Mouse (Mus musculus): ENCODE data around the gene BC004004. TPM values are rescaled to one million over a fixed set of nuclear protein-coding genes. Genes with fewer than 3 reads are reported as not detected.
"Not testable (repeated sequence)": the region's sequence is repeated elsewhere in the genome, so short reads cannot be mapped to it uniquely, and the experiment has no call there.

Gene BC004004
- total RNA-seq, 2 experiments from 2014 or later: 99.5 to 108 TPM

DNA sequence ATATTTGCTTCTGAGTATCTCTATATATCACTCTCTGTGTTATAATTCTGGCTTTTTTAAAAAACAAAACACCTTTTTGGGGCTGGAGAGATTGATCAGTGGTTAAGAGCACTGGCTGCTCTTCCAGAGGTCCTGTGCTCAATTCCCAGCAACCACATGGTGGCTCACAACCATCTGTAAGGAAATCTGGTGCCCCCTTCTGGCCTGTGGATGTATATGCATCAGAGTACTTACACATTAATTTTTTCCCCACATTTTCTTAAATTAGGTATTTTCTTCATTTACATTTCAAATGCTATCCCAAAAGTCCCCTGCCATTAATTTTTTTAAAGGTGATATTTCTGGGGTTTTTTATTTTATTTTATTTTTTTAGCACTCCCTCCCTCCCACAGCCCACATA is 44.7 kb downstream of the BC004004 start:
- intact Hi-C loops (cut with DNase I): no loop called here
- DNase-seq (ENCODE audit: extremely low spot score in 1 of 2, low spot score in 2 of 2): peak in 1 of 2 experiments; percentile 19

DNA sequence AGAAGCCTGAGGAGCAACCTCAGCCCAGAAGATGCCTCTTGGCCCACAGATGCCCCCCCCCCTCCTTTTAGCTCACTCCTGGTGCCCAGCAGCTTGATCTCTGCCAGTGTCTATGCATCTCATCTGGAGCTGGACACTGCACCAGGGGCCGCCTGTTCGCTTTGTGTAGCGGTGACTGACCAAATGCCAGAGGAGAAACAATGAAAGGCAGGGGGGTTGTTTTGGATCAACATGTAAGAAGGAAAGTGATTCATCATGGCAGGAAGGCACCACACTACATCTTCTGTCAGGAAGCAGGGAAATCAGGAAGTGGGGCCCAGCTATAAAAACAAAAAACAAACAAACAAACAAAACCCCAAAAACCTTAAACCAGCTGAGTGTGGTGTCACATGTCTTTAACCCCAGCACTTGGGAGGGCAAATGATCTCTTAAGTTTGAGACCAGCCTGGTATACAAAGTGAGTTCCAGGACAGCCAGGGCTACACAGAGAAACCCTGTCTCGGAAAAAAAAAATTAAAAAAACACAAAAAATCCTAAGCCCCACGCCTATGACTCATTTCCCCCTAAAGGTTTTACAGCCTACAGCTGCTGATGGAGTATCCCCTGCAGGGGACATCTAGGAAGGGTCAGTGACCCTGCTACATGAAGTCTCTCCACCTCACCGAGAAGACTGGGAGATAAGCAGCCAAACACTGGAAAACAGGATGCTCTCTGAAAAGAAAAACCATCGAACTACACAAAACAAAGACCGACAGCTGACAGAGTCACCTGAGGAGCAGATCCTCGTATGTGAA is 47.3 kb downstream of the BC004004 start:
- intact Hi-C loops (cut with DNase I): no loop called here

DNA sequence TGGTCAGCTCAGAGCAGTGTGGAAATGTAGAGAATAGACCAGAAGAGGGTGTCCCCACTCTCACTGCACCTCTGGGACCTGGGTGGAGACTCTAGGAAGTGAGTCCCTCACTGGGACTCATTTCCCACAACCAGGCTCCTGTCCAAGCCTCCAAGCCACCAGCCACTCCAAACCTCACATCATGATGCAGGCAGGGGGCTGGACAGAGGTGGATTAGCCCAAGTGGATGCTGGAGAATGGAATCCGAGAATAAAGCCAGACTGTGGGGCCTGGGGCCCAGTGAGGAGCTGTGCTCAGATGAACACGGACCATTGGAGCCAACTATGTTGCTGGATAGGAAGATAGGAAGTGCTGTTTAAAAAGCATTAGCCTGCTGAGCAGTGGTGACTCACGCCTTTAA is 48.3 kb downstream of the BC004004 start:
- intact Hi-C loops (cut with DNase I): no loop called here
- DNase-seq (ENCODE audit: extremely low spot score in 1 of 2, low spot score in 2 of 2): peak in 1 of 2 experiments; percentile 13

More for the DNA sequence above, 47.3 kb downstream of the BC004004 start:
- DNase-seq (ENCODE audit: extremely low spot score in 1 of 2, low spot score in 2 of 2): peak in 1 of 2 experiments; percentile 31

DNA sequence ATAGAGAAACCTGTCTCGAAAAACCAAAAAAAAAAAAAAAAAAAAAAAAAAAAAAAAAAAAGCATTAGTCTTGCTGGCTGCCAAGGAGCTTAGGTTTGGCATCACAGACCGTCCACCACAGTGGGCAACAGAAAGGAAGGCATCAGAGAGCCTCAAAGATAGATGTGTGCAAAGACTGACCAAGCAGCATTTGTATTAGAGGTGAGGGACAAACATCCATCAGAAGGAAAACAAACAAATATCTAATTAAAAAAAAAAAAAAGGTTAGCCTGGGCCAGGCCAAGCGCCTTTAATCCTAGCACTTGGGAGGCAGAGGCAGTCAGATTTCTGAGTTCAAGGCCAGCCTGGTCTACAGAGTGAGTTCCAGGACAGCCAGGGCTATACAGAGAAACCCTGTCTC is 48.8 kb downstream of the BC004004 start, which contains the start of gene Pi16:
Pi16 (plus strand) TSS at position 301 of the 400 bp plus-strand sequence.
- DNase-seq (ENCODE audit: extremely low spot score in 1 of 2, low spot score in 2 of 2); intact Hi-C loops (cut with DNase I): not testable (repeated sequence)

DNA sequence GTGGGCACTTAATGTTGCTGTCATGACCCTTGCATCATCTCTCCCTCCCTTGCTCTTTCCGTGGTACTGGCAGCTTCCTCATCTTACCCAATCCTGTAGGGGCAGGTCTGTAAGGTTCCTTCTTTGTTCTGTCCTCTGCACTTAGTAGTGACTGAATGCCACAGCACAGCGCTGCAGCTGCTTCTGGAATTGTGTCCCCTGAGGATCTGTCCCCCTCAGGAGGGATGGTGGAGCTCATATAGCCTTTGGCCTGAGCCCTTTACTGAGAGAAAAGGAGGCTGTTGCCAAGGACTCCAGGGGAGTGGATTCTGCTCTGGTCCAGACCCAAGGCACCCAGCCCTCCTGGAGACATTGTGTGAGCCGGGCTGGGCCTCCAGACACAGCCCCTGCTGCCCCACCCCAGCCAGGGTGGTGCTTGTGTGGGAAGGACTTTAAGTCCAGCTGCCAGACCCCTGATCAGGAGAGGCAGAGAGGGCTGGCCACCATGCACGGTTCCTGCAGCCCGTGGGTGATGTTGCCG is 50.2 kb downstream of the BC004004 start:
- intact Hi-C loops (cut with DNase I): no loop called here
- DNase-seq (ENCODE audit: extremely low spot score in 1 of 2, low spot score in 2 of 2): no peak

DNA sequence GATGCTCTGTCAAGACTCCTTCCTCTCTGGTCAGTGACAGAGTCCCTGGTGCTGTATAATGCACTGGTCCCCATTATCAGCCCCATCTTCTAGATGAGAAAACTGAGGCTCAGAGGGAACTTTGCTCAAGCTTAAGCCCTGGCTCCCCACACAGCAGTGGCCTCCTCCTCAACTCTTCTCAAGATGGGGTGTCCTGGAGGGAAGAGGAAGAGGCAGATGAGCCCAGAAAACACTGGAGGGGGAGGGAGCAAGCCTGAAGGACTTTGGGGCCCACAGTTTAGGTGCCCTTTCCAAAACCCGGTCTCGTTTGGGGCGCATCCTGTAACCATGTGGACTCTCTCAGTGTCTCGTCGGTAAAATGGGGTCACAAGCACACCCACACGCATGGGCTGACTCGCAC is 50.9 kb downstream of the BC004004 start:
- no peak for DNase-seq (ENCODE audit: extremely low spot score in 1 of 2, low spot score in 2 of 2)
- intact Hi-C loops (cut with DNase I): no loop called here

DNA sequence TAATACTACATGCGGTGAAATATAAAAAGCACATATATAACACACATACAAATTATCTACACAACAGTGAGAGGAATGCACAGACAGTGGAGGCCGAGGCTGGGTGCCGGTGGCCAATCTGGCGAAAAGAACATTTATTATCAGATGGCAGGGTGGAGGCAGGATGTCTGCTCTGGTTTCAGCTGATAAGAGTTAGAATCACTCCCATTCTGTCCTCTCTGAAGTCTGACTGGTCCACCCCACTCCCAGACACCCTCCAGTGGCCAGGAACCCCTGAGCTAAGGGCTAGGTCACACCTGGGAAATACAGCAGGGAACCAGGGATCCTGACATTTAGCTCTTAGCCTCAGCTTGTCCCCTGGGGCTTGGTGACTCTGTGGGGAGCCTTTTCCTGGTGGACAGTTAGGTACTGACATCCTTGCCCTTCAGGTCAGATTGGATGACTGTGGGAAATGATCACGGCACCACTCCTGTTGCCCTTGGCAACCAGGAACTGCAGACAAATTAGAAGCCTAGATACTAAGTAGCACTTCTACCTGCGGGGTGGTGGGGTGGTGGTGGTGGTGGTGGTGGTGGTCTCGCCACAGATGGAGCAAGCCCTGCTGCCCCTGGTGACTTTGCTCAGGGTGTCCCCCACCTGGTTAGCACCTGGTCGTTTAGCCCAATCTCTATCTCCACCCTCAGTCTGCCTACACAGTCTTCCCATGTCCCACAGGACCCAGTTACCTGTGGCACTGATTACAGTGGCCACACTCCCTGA is 51.5 kb downstream of the BC004004 start:
- no peak for DNase-seq (ENCODE audit: extremely low spot score in 1 of 2, low spot score in 2 of 2)
- intact Hi-C loops (cut with DNase I): no loop called here

DNA sequence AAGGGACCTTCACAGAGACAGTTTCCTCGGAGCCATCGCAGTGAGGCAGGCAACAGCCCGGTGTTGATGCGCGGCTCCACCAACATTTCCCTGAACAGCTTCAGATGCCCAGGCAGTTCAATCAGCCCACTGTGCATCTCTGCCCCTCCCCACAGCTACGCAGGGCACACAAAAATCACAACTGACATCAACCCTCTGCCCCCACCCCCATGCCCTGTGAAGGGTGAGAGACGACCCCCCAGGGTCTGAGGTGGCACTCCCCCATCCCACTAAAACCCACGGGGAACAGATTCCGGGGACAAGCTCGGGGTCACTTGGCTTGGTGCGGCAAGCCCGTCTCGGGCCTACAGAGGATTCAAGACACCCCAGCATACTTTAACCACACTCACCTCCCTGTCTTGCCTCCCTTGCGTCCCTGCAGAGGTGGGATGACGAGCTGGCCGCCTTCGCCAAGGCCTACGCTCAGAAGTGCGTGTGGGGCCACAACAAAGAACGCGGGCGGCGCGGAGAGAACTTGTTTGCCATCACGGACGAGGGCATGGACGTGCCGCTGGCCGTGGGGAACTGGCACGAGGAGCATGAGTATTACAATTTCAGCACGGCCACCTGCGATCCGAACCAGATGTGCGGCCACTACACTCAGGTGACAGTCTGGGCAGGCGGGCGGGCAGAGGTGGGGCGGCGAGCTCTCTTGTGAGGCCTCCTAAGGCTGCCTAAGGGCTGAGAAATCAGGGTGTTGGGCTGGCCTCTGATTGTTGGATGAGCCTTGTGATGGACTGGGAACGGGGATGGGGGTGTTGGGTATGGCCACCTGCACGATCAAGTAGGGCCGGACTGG is 53.4 kb downstream of the BC004004 start:
- intact Hi-C loops (cut with DNase I): no loop called here
- no peak for DNase-seq (ENCODE audit: extremely low spot score in 1 of 2, low spot score in 2 of 2)

DNA sequence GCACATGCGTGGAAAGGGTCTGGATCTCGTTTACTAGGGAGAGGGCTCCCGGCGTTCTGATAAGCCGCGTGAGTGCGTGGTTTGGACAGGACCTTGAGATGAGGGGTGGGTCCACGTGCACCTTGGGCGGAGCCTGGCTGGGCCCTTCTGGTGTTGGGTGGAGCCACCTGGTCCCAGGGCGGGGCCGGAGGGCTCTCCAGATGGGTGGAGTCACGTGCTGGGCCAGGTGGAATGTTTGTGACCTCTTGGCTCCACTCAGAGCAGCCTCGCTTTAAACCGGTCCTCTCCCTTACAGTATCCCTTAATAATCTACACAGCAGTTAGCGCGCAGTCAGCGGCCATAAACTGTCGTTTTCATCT is 54.0 kb downstream of the BC004004 start:
- intact Hi-C loops (cut with DNase I): no loop called here
- DNase-seq (ENCODE audit: extremely low spot score in 1 of 2, low spot score in 2 of 2): no peak

DNA sequence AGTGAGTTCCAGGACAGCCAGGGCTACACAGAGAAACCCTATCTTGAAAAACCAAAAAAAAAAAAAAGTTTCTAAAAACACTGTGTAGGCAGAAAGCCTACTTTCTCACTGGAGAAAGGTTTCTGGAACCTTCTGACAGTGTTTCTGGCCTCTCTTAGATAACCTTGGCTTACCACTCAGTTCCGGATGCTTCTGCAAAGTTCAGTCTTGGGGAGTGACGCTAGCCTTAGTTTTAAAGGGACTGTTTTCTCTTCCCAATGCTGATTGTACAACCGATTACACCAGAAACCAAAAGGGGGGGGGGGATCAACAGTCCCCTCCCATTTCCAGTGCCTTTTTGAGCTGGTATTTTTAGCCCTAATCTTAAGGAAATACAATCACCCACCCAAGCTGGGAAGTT is 55.0 kb downstream of the BC004004 start:
- intact Hi-C loops (cut with DNase I): no loop called here
- no peak for DNase-seq (ENCODE audit: extremely low spot score in 1 of 2, low spot score in 2 of 2)

DNA sequence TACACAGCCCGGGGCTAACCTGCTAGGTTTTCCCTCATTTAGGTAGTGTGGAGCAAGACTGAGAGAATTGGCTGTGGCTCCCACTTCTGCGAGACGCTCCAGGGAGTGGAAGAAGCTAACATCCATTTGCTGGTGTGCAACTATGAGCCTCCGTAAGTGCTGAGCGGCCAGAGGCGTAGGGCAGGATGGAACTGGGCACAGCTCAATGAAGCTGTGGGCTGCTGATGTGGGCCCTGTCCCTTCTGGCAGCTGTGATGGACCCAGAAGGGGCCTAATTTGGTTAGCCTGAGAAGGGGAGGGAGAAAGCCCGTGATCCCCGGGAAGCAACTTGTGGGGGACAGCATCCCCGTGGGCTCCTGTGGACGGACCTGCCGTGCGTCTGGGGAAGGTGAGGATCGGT is 57.2 kb downstream of the BC004004 start:
- intact Hi-C loops (cut with DNase I): no loop called here

DNA sequence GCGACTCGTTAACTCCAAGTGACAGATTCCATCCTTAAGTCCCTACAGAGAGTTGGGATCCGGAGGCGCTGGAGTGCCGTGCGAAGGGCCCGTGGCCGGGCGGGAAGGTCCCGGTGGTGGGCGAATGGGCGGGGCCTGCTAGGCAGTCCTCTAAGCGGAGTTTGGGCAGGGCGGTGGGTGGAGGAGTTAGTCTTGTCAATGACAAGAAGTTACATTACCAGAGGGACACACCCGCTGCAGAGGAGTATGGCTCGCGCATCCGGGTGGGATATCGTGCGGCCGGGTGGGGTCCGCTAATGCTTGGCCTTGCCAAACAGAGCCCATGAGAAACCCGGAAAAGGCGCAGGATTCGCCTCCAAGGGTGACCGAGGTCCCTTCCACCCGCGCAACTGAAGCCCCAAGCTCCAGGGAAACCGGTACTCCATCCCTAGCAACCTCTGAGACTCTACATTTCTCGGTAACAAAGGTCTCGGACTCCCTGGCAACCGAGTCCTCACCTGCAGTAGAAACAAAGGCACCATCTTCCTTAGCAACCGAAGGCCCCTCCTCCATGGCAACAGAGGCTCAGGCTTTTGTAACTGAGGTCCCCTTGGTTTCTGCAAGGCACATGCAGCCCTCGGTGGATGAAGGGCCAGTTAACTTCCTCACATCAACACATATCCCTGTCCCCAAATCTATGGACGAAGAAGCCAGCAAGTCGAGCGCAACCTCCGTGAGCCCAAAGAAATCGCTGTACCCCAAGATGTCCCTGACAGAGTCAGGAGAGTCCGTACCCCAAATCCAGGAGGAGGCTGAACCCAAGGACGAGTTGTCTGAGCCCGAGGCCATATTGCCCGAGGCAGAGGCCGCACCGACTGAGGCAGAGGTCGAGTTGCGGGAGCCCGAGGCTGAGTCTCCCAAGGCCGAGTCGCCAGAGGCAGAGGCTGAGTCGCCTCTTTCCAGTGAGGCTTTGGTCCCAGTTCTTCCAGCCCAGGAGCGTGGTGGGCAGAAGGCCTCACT is 58.2 kb downstream of the BC004004 start:
- intact Hi-C loops (cut with DNase I): no loop called here
- peak in 1 of 2 experiments; percentile 60 for DNase-seq (ENCODE audit: extremely low spot score in 1 of 2, low spot score in 2 of 2)

More for the DNA sequence above, 57.2 kb downstream of the BC004004 start:
- DNase-seq (ENCODE audit: extremely low spot score in 1 of 2, low spot score in 2 of 2): peak in 1 of 2 experiments; percentile 12

DNA sequence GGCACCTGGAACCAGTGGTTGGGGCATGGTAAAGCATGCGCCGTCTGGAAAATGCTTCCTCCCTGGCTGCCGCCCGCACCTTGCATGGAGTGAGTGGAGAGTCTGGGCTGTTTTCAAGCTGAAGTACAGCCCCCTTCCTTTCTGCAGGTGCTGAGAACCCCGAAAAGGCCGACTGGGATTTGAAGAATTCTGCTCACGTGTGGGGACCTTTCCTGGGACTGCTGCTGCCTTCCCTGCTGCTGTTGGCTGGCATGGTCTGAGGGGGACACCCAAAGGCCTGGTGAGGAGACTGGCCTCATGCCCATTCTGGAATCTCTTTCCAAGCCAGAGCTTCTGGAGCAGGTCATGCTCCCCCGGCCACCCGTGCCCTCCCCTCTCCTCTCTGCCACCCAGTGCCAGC is 59.1 kb downstream of the BC004004 start:
- DNase-seq (ENCODE audit: extremely low spot score in 1 of 2, low spot score in 2 of 2): peak in 1 of 2 experiments; percentile 33
- intact Hi-C loops (cut with DNase I): no loop called here

DNA sequence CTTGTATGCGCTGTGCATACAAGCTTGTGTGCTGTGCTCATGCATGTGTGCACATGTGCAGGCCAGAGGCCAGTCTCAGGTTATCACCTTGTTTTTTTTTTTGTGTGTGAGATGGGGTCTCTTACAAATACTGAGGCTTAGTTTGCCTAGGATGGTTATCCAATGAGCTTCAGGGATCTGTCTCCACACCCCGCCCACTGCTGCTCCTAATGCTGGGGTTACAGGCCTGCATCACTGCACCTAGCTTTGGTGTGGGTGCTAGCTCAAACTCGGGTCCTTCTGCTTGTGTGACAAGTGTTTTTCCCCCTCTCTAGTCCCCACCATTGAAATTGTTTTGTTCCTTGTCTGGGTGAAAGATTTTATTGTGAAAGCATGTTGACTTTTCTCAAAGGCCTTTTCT is 61.6 kb downstream of the BC004004 start:
- intact Hi-C loops (cut with DNase I): no loop called here

DNA sequence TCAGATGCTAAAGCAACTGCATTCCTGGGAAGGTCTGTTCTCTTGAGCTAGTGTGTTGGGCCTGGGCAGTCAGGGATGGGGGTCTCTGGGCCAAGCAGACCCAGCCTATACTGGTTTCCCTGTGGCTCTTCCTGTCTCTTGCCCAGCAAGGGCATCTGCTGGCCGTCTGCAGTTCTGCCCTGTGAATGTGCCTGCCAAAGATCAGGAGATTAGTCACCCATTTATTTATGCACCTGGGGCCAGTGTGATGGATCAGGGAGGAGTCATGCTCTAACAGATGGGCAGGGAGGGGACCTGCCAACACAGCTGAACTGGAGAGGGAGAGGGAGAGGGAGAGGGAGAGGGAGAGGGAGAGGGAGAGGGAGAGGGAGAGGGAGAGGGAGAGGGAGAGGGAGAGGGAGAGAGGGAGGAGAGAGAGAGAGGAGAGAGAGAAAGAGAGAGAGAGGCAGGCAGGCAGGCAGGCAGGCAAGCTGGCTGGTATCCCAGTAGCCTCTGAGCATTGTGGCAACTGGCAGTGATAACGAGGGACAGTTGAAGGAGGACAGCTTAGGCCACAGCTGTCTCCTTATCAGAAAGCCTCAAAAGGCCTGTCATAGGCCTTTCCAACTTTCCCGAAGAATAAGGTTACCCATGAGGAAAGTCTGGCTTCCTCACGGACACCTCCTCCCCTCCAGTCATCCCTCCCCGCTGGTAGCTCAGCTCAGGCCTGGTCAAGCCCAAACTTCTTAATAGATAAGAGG is 62.3 kb downstream of the BC004004 start:
- peak in 1 of 2 experiments; percentile 24 for DNase-seq (ENCODE audit: extremely low spot score in 1 of 2, low spot score in 2 of 2)
- intact Hi-C loops (cut with DNase I): no loop called here

More for the DNA sequence above, 61.6 kb downstream of the BC004004 start:
- DNase-seq (ENCODE audit: extremely low spot score in 1 of 2, low spot score in 2 of 2): peak in 1 of 2 experiments; percentile 15

DNA sequence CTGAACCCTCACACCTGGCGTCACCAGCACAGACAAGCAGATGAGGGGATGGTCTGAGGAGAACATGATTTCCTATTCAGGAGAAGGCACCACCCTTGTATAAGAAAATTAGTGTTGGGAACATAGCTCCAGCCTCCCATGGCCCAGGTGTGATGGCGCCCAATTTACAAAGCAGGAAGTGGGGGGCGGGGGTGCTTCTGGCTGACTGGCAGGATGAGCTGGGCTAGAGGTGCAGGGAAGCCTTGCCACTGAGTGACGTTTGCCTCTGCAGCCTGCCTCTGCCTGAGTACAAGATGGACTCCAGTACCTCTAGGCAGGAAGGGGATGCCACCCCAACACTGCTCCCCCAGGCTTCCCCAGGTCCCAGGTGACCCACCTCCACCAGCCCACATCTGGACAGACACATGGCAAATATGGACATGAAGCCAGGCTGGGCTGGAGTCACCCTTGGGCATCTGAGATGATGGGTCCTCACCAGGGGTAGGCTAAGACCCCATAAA is 63.6 kb downstream of the BC004004 start:
- intact Hi-C loops (cut with DNase I): no loop called here
- DNase-seq (ENCODE audit: extremely low spot score in 1 of 2, low spot score in 2 of 2): peak in 1 of 2 experiments; percentile 25
